Comparison of ENCODE assay signal across 8 mouse cellular contexts in the genomic region with DNA sequence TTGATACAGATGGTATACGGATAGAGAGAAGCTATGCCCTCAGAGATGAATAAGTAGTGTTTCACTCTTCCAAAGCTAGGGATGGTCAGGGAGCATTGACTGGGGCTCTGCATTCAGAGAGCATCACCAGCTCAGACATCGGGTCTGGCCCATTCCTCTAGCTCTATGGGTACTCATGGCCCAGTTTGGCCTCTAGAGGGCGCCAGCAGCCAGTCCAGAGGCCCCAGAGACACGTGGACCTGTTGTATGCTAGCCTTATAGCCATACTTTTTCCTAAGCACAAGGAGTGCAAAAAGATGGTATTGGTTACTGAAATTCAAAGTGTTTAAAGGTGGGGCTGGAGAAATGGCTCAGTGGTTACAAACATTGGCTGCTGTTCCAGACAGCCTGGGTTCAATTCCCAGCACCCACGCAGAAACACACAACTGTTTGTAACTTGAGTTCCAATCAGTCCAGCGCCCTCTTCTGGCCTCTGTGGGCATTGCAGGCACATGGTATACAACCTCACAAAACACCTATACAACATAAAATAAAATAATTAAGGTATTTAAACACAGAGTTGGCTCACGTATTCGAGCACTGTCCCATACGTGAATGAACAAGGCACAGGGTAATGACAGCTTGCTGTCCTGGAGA.
DNase-seq lines count a peak whose midpoint lies in the region.

No protein-coding gene starts in this region.

- DNase-seq in adrenal gland, postnatal 14 days: peak; percentile 46
- no peak for DNase-seq in adrenal gland, postnatal 4 days (ENCODE audit: low spot score in 2 of 2)
- DNase-seq in left cerebral cortex, postnatal 4 days: peak; percentile 52
- DNase-seq in left cerebral cortex, postnatal 25 days (ENCODE audit: low spot score in 2 of 2): no peak
- peak; percentile 39 for DNase-seq in WW6 (ENCODE audit: low read depth, low spot score)
- peak; percentile 51 to 61 for DNase-seq in kidney, postnatal 4 days
- DNase-seq in thymus, postnatal 14 days: no peak
- DNase-seq in spleen, adult 12 weeks (ENCODE audit: low spot score): no peak

- intact Hi-C loops in left cerebral cortex, postnatal 4 days (cut with DNase I): no loop called here
- intact Hi-C loops in left cerebral cortex, postnatal 25 days (cut with DNase I): no loop called here

Comparison
In these comparisons a context has a peak if more than half of its experiments do, and no peak if none do; other contexts are left out.
1. DNase-seq: peak in adrenal gland, postnatal 14 days (single experiment), left cerebral cortex, postnatal 4 days (single experiment), WW6 (single experiment) and kidney, postnatal 4 days (2 of 2); none in adrenal gland, postnatal 4 days (0 of 2), left cerebral cortex, postnatal 25 days (0 of 2), thymus, postnatal 14 days (single experiment) and spleen, adult 12 weeks (single experiment).